Mouse (Mus musculus) ES-E14 (cell line): Measurements from ENCODE around the gene Gm49380.

Experiments used
- CHD2 ChIP-seq: IDR thresholded peaks from 2 replicates; pipeline ENCODE4 v1.6.1; 2014; ENCODE audit warnings: mild to moderate bottlenecking, low read depth, low read length, inconsistent platforms
- HCFC1 ChIP-seq: IDR thresholded peaks from 2 replicates; pipeline ENCODE4 v1.6.1; 2012; ENCODE audit warnings: low read length, inconsistent platforms, borderline replicate concordance; ENCODE audit not compliant: insufficient read depth
- MAFK ChIP-seq: IDR thresholded peaks from 2 replicates; pipeline ENCODE4 v1.6.1; 2014; ENCODE audit warnings: mild to moderate bottlenecking, low read depth, low read length, inconsistent platforms; ENCODE audit not compliant: insufficient read depth
- ZC3H11A ChIP-seq: IDR thresholded peaks from 2 replicates; pipeline ENCODE4 v1.6.1; 2012; ENCODE audit warnings: low read depth, mild to moderate bottlenecking, inconsistent platforms, low read length, borderline replicate concordance

GRCm38 (mm10) chr9:44141951-44142350 is 28.7 kb upstream of the Gm49380 start:
- TF ChIP-seq CHD2 (no peak), ZC3H11A (no peak), MAFK (no peak), HCFC1 (no peak)
